Mouse (Mus musculus): ENCODE data around the gene Gart. TPM values are rescaled to one million over a fixed set of nuclear protein-coding genes. Genes with fewer than 3 reads are reported as not detected.

Gart gene
- 9.2 and 12.8 TPM in 2 replicates for polyA plus RNA-seq (2012; rRNA removed; ENCODE audit: low replicate concordance)

DNA sequence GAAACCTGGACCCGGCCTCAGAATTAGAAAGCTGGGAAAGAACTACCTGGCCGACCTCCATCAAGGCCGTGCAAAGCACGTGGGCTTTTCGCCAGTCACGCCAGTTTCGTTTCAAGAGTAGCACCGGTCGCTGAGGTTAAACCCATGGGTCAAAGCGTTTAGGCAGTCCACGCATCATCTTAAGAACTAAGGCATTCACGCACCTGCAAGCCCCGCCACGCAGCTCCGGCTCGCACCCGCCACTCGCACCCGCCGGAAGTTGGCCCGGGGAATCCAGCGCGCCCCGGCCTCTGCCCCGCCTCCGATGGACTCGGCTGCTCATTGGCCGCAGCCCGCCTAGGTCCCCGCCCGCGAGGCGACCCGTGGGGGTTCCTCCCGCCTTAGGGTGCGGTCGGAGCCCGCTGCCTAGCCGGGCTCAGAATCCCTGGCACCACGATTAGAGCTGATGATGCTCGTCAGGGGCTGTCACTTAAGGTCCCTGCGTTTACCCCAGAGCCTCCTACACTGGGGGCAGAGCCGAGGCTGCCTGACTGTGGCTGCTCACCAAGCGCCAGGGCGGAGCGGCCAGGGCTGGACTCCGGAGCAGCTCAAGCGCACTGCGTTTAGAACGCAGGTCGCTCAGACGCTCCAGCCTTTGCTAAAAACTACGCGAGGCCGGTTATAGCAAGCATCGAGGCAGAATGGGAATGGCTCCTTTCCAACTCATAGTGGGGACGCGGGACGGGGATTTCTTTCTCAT, at the start of gene Gart:
Gene Gart, minus strand, starts transcription at position 272 of the 739 bp plus-strand sequence.

GRCm38 (mm10) chr16:91688619-91689334, 42.0 kb upstream of the Gart start, which contains the start of gene Donson:
TSS of gene Donson (minus strand) at chr16:91688770.

GRCm38 (mm10) chr16:91647461-91648219, 888 bp upstream of the Gart start, which contains the start of gene Son:
TSS of gene Son (plus strand) at chr16:91647506.

DNA sequence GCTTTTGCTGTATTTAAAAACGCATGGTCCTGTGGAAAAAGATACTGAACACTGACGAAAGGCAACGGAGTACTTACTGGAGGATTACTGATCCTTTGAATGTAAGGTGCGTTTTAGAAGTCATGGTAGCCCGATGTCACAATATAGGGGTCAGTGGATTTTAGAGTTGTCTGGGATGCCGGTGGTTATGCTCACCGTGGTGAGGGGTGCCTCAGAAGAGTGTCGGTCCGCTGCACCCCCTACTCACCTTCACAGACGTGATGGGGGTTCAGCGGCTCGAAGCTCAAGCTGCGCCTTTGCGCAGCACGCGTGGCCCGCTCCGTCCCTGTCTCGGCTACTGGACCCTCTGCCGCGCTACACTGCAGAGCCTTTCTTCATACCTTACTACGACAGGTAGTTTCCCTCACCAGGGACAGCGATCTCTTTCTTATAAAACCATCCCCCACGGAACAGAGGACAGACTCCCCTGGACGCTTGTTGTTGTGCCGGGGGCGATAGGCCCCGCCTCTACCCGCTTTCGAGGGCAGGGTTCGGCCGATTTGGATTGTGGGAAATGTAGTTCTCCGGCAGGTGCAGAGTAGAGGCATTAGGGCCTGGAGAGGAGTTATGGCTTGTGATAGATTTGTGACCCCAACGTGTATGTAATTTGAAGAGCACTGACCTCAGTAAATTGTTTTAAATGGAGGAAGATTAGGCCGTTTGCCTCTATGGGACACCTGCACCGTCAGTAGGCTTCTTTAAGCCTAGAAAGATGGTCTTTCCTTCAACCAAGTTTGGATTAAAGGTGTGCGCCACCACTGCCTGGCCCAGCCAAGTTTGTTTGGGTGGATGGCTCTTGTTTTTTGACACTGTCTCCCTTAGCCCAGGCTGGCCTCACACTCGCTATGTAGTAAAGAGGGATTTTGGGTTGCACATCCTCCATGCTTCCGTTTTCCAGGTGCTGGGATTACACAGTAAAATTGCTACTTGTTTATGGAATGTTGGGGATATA, 27.9 kb downstream of the Gart start, which contains the start of gene Dnajc28:
Gene Dnajc28, minus strand, starts transcription at position 516 of the 991 bp plus-strand sequence.

GRCm38 (mm10) chr16:91597672-91598010, 49.1 kb downstream of the Gart start, which contains the start of gene Tmem50b:
TSS of gene Tmem50b (minus strand) at chr16:91597800.

Other genes with a start within 250 kb of the Gart start
- gene Il10rb, start 240.8 kb downstream of the Gart start, polyA plus RNA-seq (2012; rRNA removed; ENCODE audit: low replicate concordance): 26.6 and 65.6 TPM in 2 replicates
- gene Ifnar1, start 161.7 kb downstream of the Gart start, polyA plus RNA-seq (2012; rRNA removed; ENCODE audit: low replicate concordance): 7.5 and 9.3 TPM in 2 replicates
- 67.5 and 273 TPM in 2 replicates for gene Ifngr2, start 99.9 kb downstream of the Gart start, polyA plus RNA-seq (2012; rRNA removed; ENCODE audit: low replicate concordance)
- gene Tmem50b, start 49.2 kb downstream of the Gart start, polyA plus RNA-seq (2012; rRNA removed; ENCODE audit: low replicate concordance): 17.5 and 18.8 TPM in 2 replicates
- 0.04 TPM in 1 of 2 replicates, not detected in the other for gene Dnajc28, start 27.9 kb downstream of the Gart start, polyA plus RNA-seq (2012; rRNA removed; ENCODE audit: low replicate concordance)
- 23.0 and 36.8 TPM in 2 replicates for gene Son, start 554 bp upstream of the Gart start, polyA plus RNA-seq (2012; rRNA removed; ENCODE audit: low replicate concordance)
- 6.0 and 10.7 TPM in 2 replicates for gene Donson, start 41.8 kb upstream of the Gart start, polyA plus RNA-seq (2012; rRNA removed; ENCODE audit: low replicate concordance)
- gene Cryzl1, start 82.0 kb upstream of the Gart start, polyA plus RNA-seq (2012; rRNA removed; ENCODE audit: low replicate concordance): 6.6 and 7.1 TPM in 2 replicates
- gene Itsn1, start 82.3 kb upstream of the Gart start, polyA plus RNA-seq (2012; rRNA removed; ENCODE audit: low replicate concordance): 13.6 and 18.3 TPM in 2 replicates

All from duodenum, adult 2 months (tissue).